Mouse (Mus musculus): ENCODE results near the gene Ier2. TPM values are rescaled to one million over a fixed set of nuclear protein-coding genes. Genes with fewer than 3 reads are reported as not detected.

Gene Ier2
- polyA plus RNA-seq, 1 experiment: 15.1 TPM

DNA sequence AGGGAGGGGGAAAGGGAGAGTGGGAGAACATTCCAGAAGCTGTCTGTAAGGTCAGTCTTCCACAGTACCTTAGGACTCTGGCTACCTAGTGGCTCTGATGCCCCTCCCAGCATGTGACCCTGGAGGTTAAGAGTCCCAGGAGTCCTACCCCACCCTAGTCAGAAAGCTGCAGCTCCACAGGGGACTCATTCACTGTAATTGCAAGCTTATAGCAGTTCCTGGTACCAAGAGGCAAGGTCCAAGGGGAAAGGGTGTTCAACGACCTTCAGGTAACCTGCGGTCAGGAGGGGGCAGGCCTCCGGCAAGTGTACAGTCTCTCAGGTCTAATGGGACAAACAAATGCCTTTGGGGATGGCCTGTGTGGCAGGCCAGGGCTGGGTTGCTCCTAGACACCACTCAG, 12.4 kb downstream of the Ier2 start:
- no peak for TF ChIP-seq CTCF (IDR thresholded peaks at IDR 0.05; ENCODE audit: borderline replicate concordance, insufficient read depth, low read depth, low read length)
- TF ChIP-seq POLR2A (IDR thresholded peaks at IDR 0.05; ENCODE audit: borderline replicate concordance, insufficient read depth, low read length): no peak
- 52% methylated on average over 3 of the region's 3 CpGs for WGBS
- H3K4me3 ChIP-seq (replicated peaks; ENCODE audit: insufficient read depth, low read depth, low read length): no peak overlapping the region
- DNase-seq: no peak
- no peak overlapping the region for H3K27ac ChIP-seq (ENCODE audit: insufficient read depth, low read length)
- H3K4me1 ChIP-seq (ENCODE audit: control insufficient read depth, insufficient read depth, low read length): peaks cover 3% of the 10 kb centered on the region; the same call in 1 of the 2 replicates
- no peaks in the 10 kb centered on the region for H3K27me3 ChIP-seq (ENCODE audit: control insufficient read depth, insufficient read depth, low read length)

DNA sequence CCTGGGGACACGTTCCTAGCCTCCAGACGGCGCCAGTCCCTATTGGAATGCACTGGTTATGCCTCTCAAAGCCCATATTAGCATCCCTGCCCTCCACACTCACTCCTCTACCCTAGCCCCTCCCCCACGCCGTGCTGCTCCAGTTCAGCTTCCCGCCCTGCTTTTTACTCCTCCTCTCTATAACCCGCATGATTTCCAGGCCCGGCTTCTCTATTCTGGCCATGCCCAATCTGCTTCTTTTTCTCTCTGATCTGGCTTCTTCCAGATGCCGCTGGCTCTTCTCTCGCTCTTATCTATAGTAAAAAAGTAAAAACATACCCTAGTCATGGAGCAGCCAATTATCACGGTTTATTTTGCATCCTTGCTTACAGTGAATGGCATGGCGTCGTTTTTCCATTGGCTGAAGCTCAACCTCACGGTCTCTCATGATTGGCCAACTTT, 15.2 kb downstream of the Ier2 start:
- H3K27ac ChIP-seq (ENCODE audit: insufficient read depth, low read length): no peak overlapping the region
- H3K4me3 ChIP-seq (replicated peaks; ENCODE audit: insufficient read depth, low read depth, low read length): no peak overlapping the region
- WGBS: 8% methylated on average over 14 of the region's 14 CpGs
- TF ChIP-seq POLR2A (IDR thresholded peaks at IDR 0.05; ENCODE audit: borderline replicate concordance, insufficient read depth, low read length): no peak
- no peak for TF ChIP-seq CTCF (IDR thresholded peaks at IDR 0.05; ENCODE audit: borderline replicate concordance, insufficient read depth, low read depth, low read length)
- no peaks in the 10 kb centered on the region for H3K27me3 ChIP-seq (ENCODE audit: control insufficient read depth, insufficient read depth, low read length)
- H3K4me1 ChIP-seq (ENCODE audit: control insufficient read depth, insufficient read depth, low read length): peaks cover 5% of the 10 kb centered on the region
- DNase-seq: no peak

DNA sequence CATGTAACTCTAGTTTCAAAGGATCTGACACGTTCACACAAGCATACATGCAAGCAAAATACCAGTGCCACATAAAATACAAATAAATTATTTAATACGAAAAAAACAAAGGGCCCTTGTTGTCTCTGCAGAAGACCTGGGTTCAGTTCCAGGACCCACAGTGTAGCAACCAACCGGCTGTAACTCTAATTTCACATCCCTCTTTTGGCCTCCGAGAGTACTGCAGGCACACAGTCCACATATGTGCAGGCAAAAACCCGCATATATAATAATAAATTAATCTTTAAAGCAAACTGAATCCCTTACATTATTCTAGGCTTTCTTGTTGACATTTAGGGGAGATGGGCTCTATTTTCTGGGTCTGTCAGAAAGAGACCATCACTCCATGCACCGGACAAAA, 15.9 kb downstream of the Ier2 start:
- Histone ChIP-seq H3K27me3 (ENCODE audit: control insufficient read depth, insufficient read depth, low read length) (no peaks in the 10 kb centered on the region), H3K4me1 (ENCODE audit: control insufficient read depth, insufficient read depth, low read length) (peaks cover 8% of the 10 kb centered on the region), H3K27ac (ENCODE audit: insufficient read depth, low read length) (no peak overlapping the region), H3K4me3 (replicated peaks; ENCODE audit: insufficient read depth, low read depth, low read length) (no peak overlapping the region)
- DNase-seq: no peak
- 58% methylated on average over 6 of the region's 6 CpGs for whole genome bisulfite sequencing
- TF ChIP-seq POLR2A (IDR thresholded peaks at IDR 0.05; ENCODE audit: borderline replicate concordance, insufficient read depth, low read length) (no peak), CTCF (IDR thresholded peaks at IDR 0.05; ENCODE audit: borderline replicate concordance, insufficient read depth, low read depth, low read length) (no peak)

DNA sequence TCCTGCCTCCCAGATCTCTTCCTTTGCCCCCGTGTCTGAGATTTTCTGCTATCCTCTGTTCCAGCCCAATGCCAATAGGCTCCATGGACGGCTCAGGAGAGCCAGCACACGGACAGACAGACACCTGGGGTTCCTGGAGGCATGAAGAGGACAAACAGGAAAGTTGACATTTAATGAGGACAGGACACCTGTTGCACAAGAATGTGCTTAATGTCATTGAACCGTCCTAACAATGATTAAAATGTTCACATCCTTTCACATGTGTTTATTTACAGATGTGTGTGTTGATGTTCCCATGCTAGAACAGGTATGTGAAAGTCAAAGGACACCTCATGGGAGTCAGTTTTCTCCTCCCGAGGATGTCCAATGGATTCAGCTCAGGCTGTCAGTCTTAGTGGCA, 19.6 kb downstream of the Ier2 start:
- DNase-seq: no peak
- no peak for TF ChIP-seq CTCF (IDR thresholded peaks at IDR 0.05; ENCODE audit: borderline replicate concordance, insufficient read depth, low read depth, low read length)
- TF ChIP-seq POLR2A (IDR thresholded peaks at IDR 0.05; ENCODE audit: borderline replicate concordance, insufficient read depth, low read length): no peak
- H3K4me1 ChIP-seq (ENCODE audit: control insufficient read depth, insufficient read depth, low read length): peaks cover 13% of the 10 kb centered on the region
- H3K4me3 ChIP-seq (replicated peaks; ENCODE audit: insufficient read depth, low read depth, low read length): no peak overlapping the region
- H3K27ac ChIP-seq (ENCODE audit: insufficient read depth, low read length): no peak overlapping the region
- H3K27me3 ChIP-seq (ENCODE audit: control insufficient read depth, insufficient read depth, low read length): no peaks in the 10 kb centered on the region
- WGBS: 70% methylated on average over 5 of the region's 5 CpGs

DNA sequence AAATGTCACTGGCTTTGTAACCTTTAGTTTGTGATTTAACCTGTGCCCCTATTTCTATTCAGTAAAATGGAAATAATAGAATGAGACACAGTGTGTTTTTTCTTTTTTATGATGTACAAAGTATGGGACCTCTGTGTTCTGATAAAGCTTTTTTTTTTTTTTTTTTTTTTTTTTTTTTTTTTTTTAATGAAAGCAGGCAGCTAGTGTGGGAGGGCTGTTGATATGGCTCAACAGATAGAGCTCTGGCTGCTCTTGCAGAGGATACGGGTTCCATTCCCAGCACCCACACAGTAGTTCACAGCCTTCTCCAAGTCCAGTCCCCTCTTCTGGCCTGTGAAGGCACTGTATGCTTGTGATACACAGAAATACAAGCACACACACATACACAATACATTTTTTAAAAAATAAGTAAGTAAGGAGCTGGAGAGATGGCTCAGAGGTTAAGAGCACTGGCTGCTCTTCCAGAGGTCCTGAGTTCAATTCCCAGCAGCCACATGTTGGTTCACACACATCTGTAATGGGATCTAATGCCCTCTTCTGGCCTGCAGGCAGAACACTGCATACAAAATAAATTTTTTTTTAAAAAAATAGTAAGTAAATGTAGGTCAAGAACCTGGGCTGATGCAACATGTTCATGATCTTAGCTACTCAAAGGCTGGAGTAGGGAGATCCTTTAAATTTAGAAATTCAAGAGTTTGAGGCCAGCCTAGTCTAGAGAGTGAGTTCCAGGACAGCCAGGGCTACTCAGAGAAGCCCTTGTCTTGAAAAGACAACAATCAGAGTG, 20.9 kb downstream of the Ier2 start:
- DNase-seq: no peak
- no peak overlapping the region for H3K4me3 ChIP-seq (replicated peaks; ENCODE audit: insufficient read depth, low read depth, low read length)
- peaks cover 14% of the 10 kb centered on the region; the same call in 1 of the 2 replicates for H3K4me1 ChIP-seq (ENCODE audit: control insufficient read depth, insufficient read depth, low read length)
- TF ChIP-seq POLR2A (IDR thresholded peaks at IDR 0.05; ENCODE audit: borderline replicate concordance, insufficient read depth, low read length): no peak
- TF ChIP-seq CTCF (IDR thresholded peaks at IDR 0.05; ENCODE audit: borderline replicate concordance, insufficient read depth, low read depth, low read length): no peak
- no peak overlapping the region for H3K27ac ChIP-seq (ENCODE audit: insufficient read depth, low read length)
- no peaks in the 10 kb centered on the region for H3K27me3 ChIP-seq (ENCODE audit: control insufficient read depth, insufficient read depth, low read length)
- WGBS: 74% methylated on average over 1 of the region's 1 CpGs

DNA sequence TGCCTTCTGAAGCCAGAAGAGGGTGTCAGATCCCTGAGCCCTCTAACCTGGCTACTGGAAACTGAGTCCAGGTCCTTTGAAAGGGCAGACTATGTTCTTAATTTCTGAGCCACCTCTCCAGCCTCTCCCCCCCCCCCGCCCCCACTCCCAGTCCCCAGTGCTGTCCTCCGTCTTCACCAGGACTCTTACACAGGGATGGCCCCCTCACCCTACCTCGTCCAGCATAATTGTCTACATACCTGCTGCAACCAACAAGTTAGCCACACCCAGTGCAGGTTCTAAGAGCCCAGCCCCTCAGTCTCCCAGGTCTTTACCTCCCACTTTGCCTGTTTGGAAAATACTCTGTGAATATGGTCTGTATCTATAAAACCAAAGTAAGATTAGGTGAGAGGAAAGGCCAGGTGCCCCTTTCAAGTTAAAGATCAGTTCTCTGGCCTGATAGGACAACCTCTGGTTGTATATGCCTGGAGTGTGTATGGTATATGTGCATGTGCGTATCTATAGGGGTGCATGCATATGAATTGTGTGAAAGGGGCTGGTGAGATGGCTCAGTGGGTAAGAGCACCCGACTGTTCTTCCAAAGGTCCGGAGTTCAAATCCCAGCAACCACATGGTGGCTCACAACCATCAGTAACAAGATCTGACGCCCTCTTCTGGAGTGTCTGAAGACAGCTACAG, 21.9 kb downstream of the Ier2 start:
- Histone ChIP-seq H3K4me3 (replicated peaks; ENCODE audit: insufficient read depth, low read depth, low read length) (no peak overlapping the region), H3K27me3 (ENCODE audit: control insufficient read depth, insufficient read depth, low read length) (no peaks in the 10 kb centered on the region), H3K27ac (ENCODE audit: insufficient read depth, low read length) (no peak overlapping the region), H3K4me1 (ENCODE audit: control insufficient read depth, insufficient read depth, low read length) (peaks cover 24% of the 10 kb centered on the region)
- DNase-seq: no peak
- 68% methylated on average over 7 of the region's 7 CpGs for WGBS
- TF ChIP-seq POLR2A (IDR thresholded peaks at IDR 0.05; ENCODE audit: borderline replicate concordance, insufficient read depth, low read length) (no peak), CTCF (IDR thresholded peaks at IDR 0.05; ENCODE audit: borderline replicate concordance, insufficient read depth, low read depth, low read length) (no peak)

DNA sequence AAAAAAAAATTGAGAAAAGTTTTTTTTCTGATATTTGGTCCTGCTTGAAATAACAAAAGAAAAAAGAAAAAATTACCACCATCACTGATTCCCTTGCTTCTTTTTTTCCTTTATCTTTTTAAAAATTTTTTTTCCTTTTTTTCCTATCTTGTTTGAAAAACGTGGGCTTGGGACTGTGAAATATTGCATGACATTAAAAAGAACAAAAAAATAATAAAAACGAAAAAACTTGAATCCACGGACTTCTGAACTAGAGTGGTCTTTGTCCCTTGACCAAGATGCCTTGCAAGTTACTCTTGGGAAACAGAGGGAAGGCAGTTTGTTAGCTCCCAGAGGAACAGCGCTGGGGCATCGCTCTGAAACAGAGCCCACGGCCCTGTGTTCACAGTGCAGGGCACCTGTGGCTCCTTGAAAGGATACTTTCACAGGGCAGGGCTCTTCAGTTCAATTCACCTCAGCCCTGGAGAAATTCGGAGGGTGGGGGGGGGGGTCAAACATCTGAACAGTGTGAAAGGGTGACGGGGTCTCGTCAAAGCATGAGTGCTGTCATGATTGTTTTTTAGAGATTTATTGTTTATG, 22.6 kb downstream of the Ier2 start:
- Histone ChIP-seq H3K27ac (ENCODE audit: insufficient read depth, low read length) (no peak overlapping the region), H3K27me3 (ENCODE audit: control insufficient read depth, insufficient read depth, low read length) (no peaks in the 10 kb centered on the region), H3K4me3 (replicated peaks; ENCODE audit: insufficient read depth, low read depth, low read length) (peak overlapping the region; percentile 57), H3K4me1 (ENCODE audit: control insufficient read depth, insufficient read depth, low read length) (peaks cover 30% of the 10 kb centered on the region)
- WGBS: 28% methylated on average over 9 of the region's 9 CpGs
- no peak for TF ChIP-seq POLR2A (IDR thresholded peaks at IDR 0.05; ENCODE audit: borderline replicate concordance, insufficient read depth, low read length)
- no peak for TF ChIP-seq CTCF (IDR thresholded peaks at IDR 0.05; ENCODE audit: borderline replicate concordance, insufficient read depth, low read depth, low read length)
- DNase-seq: no peak

All from cerebellum, adult 2 months (tissue).